Mouse (Mus musculus) heart, embryonic 13.5 days (tissue): Measurements from ENCODE around the gene Rtl6. TPM values are rescaled to one million over a fixed set of nuclear protein-coding genes. Genes with fewer than 3 reads are reported as not detected.

Experiments
- ATAC-seq: fragments of 200-750 bp; cut with Nextera tagmentation; 2 replicates; pipeline ENCODE4 v1.8.0; 2017; ENCODE audit warnings: moderate TSS enrichment; ENCODE audit not compliant: insufficient number of reproducible peaks, low FRiP score, low TSS enrichment; ENCODE audit errors: extremely low read depth
- H3K27ac ChIP-seq: fragments of 300-500 bp; sonication (generic); replicated peaks from 2 replicates; pipeline ENCODE4 v1.5.1; 2015; ENCODE audit warnings: moderate library complexity, mild to moderate bottlenecking, inconsistent platforms
- H3K27me3 ChIP-seq: fragments of 300-500 bp; sonication (generic); replicated peaks from 2 replicates; pipeline ENCODE4 v1.6.1; 2015; ENCODE audit warnings: mild to moderate bottlenecking, inconsistent platforms
- H3K36me3 ChIP-seq: fragments of 300-500 bp; sonication (generic); 2 replicates; pipeline ENCODE4 v1.6.1; 2015; ENCODE audit warnings: mild to moderate bottlenecking, inconsistent platforms
- H3K4me1 ChIP-seq: fragments of 300-500 bp; sonication (generic); 2 replicates; pipeline ENCODE4 v1.6.1; 2015; ENCODE audit warnings: inconsistent platforms
- H3K4me2 ChIP-seq: fragments of 300-500 bp; sonication (generic); 2 replicates; pipeline ENCODE4 v1.6.1; 2015; ENCODE audit warnings: inconsistent platforms, mild to moderate bottlenecking, moderate library complexity
- H3K4me3 ChIP-seq: fragments of 300-500 bp; sonication (generic); 2 replicates; pipeline ENCODE4 v1.5.1; 2015; ENCODE audit warnings: moderate library complexity, mild to moderate bottlenecking, inconsistent platforms
- H3K9ac ChIP-seq: fragments of 300-500 bp; sonication (generic); 2 replicates; pipeline ENCODE4 v1.6.1; 2015; ENCODE audit warnings: inconsistent platforms, mild to moderate bottlenecking, moderate library complexity
- H3K9me3 ChIP-seq: fragments of 300-500 bp; sonication (generic); 2 replicates; pipeline ENCODE4 v1.6.1; 2016; ENCODE audit warnings: inconsistent platforms
- WGBS: fragments of 180-500 bp; shearing (Covaris S2); methylation state at CpG from one replicate; pipeline ENCODE4 v1.1.7; 2015; ENCODE audit warnings: mixed read lengths; 5-methylcytosine and 5-hydroxymethylcytosine counted together
- polyA plus RNA-seq: library from polyadenylated mRNA; unstranded; fragments of >200 nt; fragmentation: Nextera tagmentation; extraction: Ambion mirVana; gene quantifications from 2 replicates; pipeline ENCODE4 v1.2.1, GENCODE M21; 2015

Rtl6 gene
- 9.2 and 9.8 TPM in 2 replicates for polyA plus RNA-seq

DNA sequence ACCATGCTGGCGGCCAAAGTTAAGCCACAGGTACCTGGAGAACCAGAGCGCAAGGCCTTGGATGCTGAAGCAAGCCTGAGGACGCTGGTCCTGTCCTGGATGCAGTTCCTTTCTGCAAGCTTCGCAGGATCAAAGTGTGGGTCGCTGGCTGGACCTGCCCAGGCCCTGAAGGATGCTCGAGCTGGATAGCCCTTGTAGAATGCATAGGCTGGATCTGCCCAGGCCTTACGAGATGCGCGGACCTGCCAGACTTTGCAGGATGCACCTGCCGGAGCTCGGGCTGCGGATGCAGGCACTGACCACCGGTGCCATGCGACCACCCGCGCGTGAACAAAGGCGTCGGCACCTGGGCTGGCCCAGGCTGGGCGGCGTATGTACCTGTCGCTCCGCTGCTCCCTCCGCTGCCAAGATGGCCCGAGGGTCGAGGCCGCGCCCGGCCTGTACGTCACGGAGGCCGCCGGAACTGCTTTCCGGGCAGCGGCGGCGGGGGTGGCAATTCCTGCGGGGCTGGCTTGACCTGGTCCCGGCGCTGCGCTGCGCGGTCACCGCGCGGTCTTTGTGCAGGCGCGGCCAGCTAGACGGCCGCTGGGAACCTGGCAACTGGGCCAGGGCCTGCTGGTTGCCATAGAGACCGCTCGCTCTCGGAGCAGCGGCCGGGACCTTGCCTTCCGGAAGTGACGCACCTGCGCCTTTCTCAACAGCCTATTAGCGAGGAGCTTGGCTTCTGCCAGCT, at the start of gene Rtl6:
Rtl6 (minus strand) TSS at position 635 of the 733 bp plus-strand sequence.
- Histone ChIP-seq H3K27ac (peak within 1 kb of the TSS; percentile 46; the same call in 1 of the 2 replicates), H3K4me2 (peak within 1 kb of the TSS; percentile 76), H3K9ac (peak within 1 kb of the TSS; percentile 78), H3K27me3 (peaks cover 7% of the 10 kb centered on the region; the same call in 1 of the 2 replicates), H3K4me1 (peaks cover 4% of the 10 kb centered on the region; the same call in 1 of the 2 replicates), H3K9me3 (no peaks in the 10 kb centered on the region), H3K4me3 (peak within 1 kb of the TSS; percentile 63), H3K36me3 (peaks cover 26% of the 10 kb centered on the region)
- 10% methylated on average over 59 of the region's 59 CpGs for WGBS
- ATAC-seq: peak; percentile 63; the same call in 1 of the 2 replicates

DNA sequence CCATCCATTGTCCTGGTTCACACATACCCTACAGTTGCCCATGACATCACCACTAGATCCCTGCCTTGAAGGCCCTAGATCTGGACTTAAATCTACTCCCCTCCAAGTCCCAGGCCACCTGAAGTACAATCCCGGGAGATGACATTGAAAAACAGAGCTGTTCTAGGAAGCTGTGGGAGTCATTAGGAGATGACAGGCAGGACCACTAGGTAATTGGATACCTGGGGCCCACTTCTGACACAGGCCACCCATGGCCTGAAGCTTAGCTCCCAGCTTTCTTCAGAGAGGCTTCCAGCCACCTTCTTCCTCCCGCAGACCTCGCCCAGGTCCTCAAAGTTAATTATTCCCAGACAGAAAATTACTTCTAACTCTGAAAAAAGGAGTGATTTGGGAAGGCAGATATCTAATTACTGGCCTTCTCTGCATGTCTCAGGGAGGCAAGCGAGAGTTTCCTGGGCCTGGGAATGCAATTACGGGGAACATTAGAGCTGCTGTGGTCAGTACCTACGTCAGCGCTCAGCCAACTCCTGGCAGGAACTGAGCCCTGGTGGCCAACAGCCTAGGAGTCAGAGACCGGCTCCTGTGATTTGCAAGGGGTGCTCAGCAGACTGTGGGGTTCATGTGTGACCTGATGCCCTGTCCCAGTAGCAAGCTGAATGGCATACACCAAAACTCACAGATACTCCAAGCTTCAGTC, 45.8 kb upstream of the Rtl6 start:
- Histone ChIP-seq H3K27me3 (peaks cover 28% of the 10 kb centered on the region; the same call in 1 of the 2 replicates), H3K4me1 (no peaks in the 10 kb centered on the region), H3K4me3 (no peak overlapping the region), H3K27ac (no peak overlapping the region), H3K4me2 (no peak overlapping the region), H3K9me3 (no peaks in the 10 kb centered on the region), H3K36me3 (no peaks in the 10 kb centered on the region), H3K9ac (no peak overlapping the region)
- ATAC-seq: no peak
- WGBS: 81% methylated on average over 8 of the region's 8 CpGs

DNA sequence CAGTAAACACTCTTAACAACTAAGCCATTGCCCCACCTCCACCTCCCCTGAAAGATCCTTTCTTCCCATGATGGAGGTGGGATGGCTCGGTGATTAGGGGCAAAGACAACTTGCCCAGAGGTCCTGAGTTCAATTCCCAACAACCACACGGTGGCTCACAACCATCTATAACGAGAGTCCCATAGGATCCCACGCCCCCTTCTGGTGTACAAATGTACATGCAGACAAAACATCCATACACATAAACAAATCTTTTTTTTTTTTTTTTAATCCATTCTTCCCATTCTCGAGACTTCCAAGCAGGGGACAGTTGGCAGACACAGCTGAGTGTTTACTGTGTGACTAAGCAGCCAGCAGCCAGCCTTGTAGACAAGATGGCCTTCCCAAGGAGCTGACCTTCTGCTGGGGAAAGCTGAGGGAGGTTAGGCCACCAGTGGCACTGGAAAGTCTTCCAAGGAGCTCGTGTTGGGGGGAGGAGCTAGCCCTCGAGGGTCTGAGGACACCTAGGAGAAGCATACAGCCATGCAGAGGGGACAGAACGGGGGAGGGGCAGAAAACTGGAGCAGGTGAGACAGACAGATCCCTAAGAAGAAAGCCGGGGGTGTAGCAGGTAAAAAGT, 43.5 kb upstream of the Rtl6 start:
- no peak overlapping the region for H3K4me3 ChIP-seq
- ATAC-seq: no peak
- no peaks in the 10 kb centered on the region for H3K4me1 ChIP-seq
- H3K9ac ChIP-seq: no peak overlapping the region
- H3K4me2 ChIP-seq: no peak overlapping the region
- WGBS: 65% methylated on average over 9 of the region's 9 CpGs
- H3K36me3 ChIP-seq: no peaks in the 10 kb centered on the region
- H3K27ac ChIP-seq: no peak overlapping the region
- peaks cover 28% of the 10 kb centered on the region; the same call in 1 of the 2 replicates for H3K27me3 ChIP-seq
- H3K9me3 ChIP-seq: no peaks in the 10 kb centered on the region

DNA sequence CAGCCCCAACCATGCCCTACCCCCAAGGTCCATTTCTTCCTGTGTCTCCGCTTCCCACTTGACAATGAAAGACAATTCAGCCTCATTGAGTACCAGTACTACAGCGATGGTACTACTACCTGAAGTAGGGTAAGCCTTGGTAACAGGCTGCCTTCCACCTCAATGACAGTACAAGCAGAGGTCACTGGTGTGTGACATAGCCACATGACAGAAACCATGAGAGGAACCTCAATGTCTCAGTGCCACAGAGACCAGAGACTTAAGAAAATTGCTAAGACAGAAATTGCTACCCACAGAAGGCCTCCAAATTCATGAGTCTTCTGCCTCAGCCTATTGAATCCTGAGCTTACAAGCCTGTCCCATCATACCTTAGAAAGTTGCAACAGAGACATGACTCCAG, 41.3 kb upstream of the Rtl6 start:
- H3K4me2 ChIP-seq: no peak overlapping the region
- ATAC-seq: no peak
- no peak overlapping the region for H3K4me3 ChIP-seq
- no peak overlapping the region for H3K9ac ChIP-seq
- H3K27ac ChIP-seq: no peak overlapping the region
- peaks cover 27% of the 10 kb centered on the region; the same call in 1 of the 2 replicates for H3K27me3 ChIP-seq
- H3K4me1 ChIP-seq: peaks cover 8% of the 10 kb centered on the region
- no peaks in the 10 kb centered on the region for H3K36me3 ChIP-seq
- no peaks in the 10 kb centered on the region for H3K9me3 ChIP-seq
- WGBS: 82% methylated on average over 2 of the region's 2 CpGs

DNA sequence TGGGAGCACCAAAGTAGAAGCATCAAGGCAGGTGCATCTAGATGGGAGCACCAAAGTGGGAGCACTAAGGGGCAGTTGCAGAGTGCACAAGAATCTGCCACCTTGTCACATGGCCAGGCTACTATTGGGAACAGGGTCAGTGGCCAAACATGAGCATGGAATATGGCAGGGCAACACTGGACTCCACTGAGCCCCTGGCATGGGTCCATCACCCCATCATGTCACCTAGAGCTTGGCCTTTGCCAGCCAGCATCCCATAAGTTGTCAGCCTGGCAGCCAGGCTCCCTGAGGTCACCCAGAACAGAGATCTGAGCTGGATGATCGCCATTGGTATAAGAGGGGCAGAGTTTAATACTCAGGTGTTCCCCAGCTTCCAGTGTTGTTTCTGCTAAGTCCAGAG, 40.2 kb upstream of the Rtl6 start:
- H3K9ac ChIP-seq: no peak overlapping the region
- H3K4me1 ChIP-seq: peaks cover 15% of the 10 kb centered on the region
- H3K27ac ChIP-seq: no peak overlapping the region
- no peaks in the 10 kb centered on the region for H3K9me3 ChIP-seq
- no peaks in the 10 kb centered on the region for H3K36me3 ChIP-seq
- peaks cover 21% of the 10 kb centered on the region; the same call in 1 of the 2 replicates for H3K27me3 ChIP-seq
- WGBS: 76% methylated on average over 1 of the region's 1 CpGs
- no peak overlapping the region for H3K4me3 ChIP-seq
- no peak overlapping the region for H3K4me2 ChIP-seq
- ATAC-seq: no peak

DNA sequence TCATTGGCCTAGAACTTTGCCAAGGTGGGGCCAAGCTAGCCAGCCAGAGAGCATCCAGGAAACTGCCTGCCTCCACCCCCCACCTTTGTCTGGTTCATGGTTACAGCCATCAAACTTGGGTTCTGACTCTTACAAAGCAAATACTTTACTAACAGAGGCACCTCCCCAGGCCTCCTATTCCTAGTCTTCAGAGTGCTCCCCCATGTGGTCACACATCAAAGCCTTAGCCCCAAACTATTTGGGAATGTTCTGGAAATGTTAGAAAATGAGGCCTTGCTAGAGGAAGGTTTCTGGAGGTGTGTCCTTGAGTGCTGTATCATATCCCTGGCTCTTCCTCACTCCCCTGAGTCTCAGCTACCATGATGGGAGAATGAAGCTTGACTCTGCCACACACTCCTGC, 39.4 kb upstream of the Rtl6 start:
- Histone ChIP-seq H3K4me2 (no peak overlapping the region), H3K27me3 (peaks cover 20% of the 10 kb centered on the region; the same call in 1 of the 2 replicates), H3K9me3 (no peaks in the 10 kb centered on the region), H3K27ac (no peak overlapping the region), H3K9ac (no peak overlapping the region), H3K4me3 (no peak overlapping the region), H3K4me1 (peaks cover 22% of the 10 kb centered on the region), H3K36me3 (no peaks in the 10 kb centered on the region)
- no peak for ATAC-seq

DNA sequence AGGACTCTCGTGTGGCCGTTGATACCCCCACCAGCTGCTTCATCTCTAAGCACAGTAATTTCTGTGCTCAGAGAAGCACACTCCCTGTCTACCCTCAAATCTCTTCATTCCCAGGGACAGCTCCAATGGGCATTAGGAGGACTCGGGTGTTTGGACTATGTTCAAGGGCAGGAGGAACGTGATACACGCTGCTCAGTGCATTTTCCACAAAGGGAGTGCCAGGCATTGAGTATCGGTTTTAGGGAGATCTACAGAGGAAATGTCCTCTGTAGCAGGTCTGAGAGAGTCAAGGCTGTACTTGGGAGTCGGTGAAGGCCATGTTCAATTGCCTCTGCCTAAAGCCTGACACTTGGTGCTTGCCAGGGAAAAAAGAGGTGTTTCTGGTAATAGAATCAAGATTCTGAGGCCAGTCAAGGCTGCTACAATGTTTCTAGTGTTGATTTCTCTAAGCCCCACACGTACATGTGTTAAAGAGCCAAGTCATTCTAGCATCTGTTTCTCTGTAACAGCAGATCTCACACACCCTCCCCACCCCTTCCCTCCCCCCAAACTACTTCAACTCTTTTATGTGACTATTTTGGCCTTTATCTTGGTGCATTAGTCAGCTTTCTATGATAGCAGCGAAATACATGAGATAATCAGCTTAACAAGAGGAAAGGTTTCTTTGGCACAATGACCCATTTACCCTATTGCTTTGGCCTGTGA, 37.8 kb upstream of the Rtl6 start:
- H3K4me1 ChIP-seq: peaks cover 29% of the 10 kb centered on the region
- no peak overlapping the region for H3K4me2 ChIP-seq
- no peak overlapping the region for H3K9ac ChIP-seq
- no peak overlapping the region for H3K4me3 ChIP-seq
- WGBS: 53% methylated on average over 9 of the region's 9 CpGs
- no peak for ATAC-seq
- H3K27me3 ChIP-seq: peaks cover 30% of the 10 kb centered on the region; the same call in 1 of the 2 replicates
- H3K36me3 ChIP-seq: no peaks in the 10 kb centered on the region
- no peaks in the 10 kb centered on the region for H3K9me3 ChIP-seq
- no peak overlapping the region for H3K27ac ChIP-seq

DNA sequence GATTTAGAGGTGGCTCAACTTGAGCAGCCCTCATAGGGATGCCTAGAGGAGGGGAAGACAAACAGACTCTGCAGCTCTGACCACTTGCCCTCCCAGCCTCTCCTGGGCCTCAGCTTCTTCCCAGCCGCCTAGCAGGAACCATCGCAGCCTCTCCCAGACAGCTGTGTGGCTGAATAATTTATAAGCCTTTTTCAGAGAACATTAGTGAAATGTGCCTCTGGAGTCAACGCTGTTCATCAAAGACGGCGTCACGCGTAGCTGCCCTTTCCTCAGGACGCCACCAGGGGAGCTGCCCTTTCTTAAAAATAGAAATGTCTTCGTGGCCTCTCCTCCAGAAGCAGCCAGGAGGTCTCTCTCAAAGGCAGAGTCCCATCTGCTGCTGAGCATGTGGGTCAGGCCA, 35.9 kb upstream of the Rtl6 start:
- no peak overlapping the region for H3K9ac ChIP-seq
- H3K9me3 ChIP-seq: no peaks in the 10 kb centered on the region
- ATAC-seq: no peak
- no peak overlapping the region for H3K4me3 ChIP-seq
- H3K36me3 ChIP-seq: no peaks in the 10 kb centered on the region
- peaks cover 32% of the 10 kb centered on the region for H3K4me1 ChIP-seq
- H3K4me2 ChIP-seq: no peak overlapping the region
- WGBS: 48% methylated on average over 9 of the region's 9 CpGs
- peaks cover 19% of the 10 kb centered on the region; the same call in 1 of the 2 replicates for H3K27me3 ChIP-seq
- H3K27ac ChIP-seq: no peak overlapping the region

DNA sequence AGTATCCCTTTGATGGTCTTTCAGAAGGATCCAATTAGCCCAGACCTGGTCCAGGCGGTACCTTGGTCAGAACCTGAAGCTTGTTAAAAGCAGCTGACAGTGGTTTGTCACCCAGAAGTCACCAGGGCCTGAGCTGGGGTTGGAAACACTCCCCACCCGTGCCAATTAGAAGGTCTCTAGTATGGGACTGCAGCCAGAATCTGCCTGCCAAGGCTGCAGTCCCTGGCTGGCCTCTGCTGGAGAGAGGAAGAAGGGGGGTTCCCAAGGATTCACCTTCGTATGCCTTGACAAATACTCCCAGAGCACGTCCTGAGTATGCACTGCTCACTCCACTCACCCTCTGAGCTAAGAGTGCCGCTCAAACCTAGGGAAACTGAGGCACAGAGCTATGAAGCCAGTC, 34.6 kb upstream of the Rtl6 start:
- Histone ChIP-seq H3K4me3 (no peak overlapping the region), H3K9me3 (no peaks in the 10 kb centered on the region), H3K36me3 (no peaks in the 10 kb centered on the region), H3K27me3 (peaks cover 19% of the 10 kb centered on the region; the same call in 1 of the 2 replicates), H3K27ac (no peak overlapping the region), H3K9ac (no peak overlapping the region), H3K4me2 (no peak overlapping the region), H3K4me1 (peaks cover 38% of the 10 kb centered on the region)
- WGBS: 48% methylated on average over 5 of the region's 5 CpGs
- ATAC-seq: no peak

DNA sequence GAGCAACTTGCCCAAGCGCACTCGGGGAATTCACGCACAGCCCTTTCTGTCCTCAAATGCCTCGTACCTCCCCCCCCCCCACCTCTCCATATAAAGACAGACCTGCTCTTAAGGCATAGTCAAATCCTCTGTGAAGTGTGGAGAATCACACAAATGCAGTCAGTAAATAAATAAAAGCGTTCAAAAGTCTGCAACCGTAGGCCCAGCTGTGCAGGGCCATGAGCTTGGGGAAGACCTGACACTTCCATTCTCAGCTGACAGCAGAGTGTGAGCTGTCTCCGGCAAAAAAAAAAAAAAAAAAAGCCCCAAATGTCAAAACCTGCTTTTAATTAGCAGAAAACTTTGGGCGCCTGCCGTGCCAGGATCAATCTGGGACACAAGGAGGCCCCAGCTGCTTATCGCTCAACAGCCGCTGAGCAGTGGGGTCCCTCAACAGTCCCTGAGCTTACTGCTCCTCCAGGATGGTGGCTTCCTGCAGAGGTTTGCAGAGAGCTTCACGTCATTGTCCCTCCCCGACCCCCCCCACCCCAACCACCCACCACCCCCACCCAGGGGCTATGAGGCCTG, 34.0 kb upstream of the Rtl6 start:
- no peak overlapping the region for H3K4me3 ChIP-seq
- peaks cover 38% of the 10 kb centered on the region for H3K4me1 ChIP-seq
- no peak overlapping the region for H3K9ac ChIP-seq
- no peak for ATAC-seq
- no peak overlapping the region for H3K4me2 ChIP-seq
- WGBS: 33% methylated on average over 13 of the region's 13 CpGs
- H3K9me3 ChIP-seq: no peaks in the 10 kb centered on the region
- H3K36me3 ChIP-seq: no peaks in the 10 kb centered on the region
- no peak overlapping the region for H3K27ac ChIP-seq
- H3K27me3 ChIP-seq: peaks cover 19% of the 10 kb centered on the region; the same call in 1 of the 2 replicates
